Mouse (Mus musculus): ENCODE measurements around the gene Vps37d.
"Not testable (repeated sequence)": the region's sequence is repeated elsewhere in the genome, so short reads cannot be mapped to it uniquely, and the experiment has no call there.

GRCm38 (mm10) chr5:135064909-135065446 lies 13.1 kb downstream of the Vps37d start, which contains the start of gene Bud23:
- not testable (repeated sequence) for TF ChIP-seq CTCF (conservative IDR thresholded peaks at IDR 0.05; ENCODE audit: low read length); POU5F1 (IDR thresholded peaks at IDR 0.05; ENCODE audit: borderline replicate concordance, low read length)

All from E14TG2a.4 (cell line).